Mouse (Mus musculus): ENCODE measurements around the gene Gmpr.
"Not testable (repeated sequence)": the region's sequence is repeated elsewhere in the genome, so short reads cannot be mapped to it uniquely, and the experiment has no call there.

The Gmpr gene

GRCm38 (mm10) chr13:45507274-45508229, at the start of gene Gmpr:
Gene Gmpr (plus strand): TSS chr13:45507444.
- DNase-seq (ENCODE audit: low read depth), result peak; percentile 30

- DNase-seq (ENCODE audit: low read depth), result no peak
Observed at GRCm38 (mm10) chr13:45457459-45457858, 49.8 kb upstream of the Gmpr start.

- no peak for DNase-seq (ENCODE audit: low read depth)
Observed at GRCm38 (mm10) chr13:45460177-45460576, 47.1 kb upstream of the Gmpr start.

- no peak for DNase-seq (ENCODE audit: low read depth)
Observed at GRCm38 (mm10) chr13:45461370-45461958, 45.8 kb upstream of the Gmpr start.

GRCm38 (mm10) chr13:45465616-45466015, 41.6 kb upstream of the Gmpr start:
- no peak for DNase-seq (ENCODE audit: low read depth)

- DNase-seq (ENCODE audit: low read depth), result no peak
Observed at GRCm38 (mm10) chr13:45466031-45466519, 41.2 kb upstream of the Gmpr start.

- no peak for DNase-seq (ENCODE audit: low read depth)
Observed at GRCm38 (mm10) chr13:45468751-45469150, 38.5 kb upstream of the Gmpr start.

- no peak for DNase-seq (ENCODE audit: low read depth)
Observed at GRCm38 (mm10) chr13:45469481-45470301, 37.6 kb upstream of the Gmpr start.

GRCm38 (mm10) chr13:45473311-45473710, 33.9 kb upstream of the Gmpr start:
- DNase-seq (ENCODE audit: low read depth), result no peak

GRCm38 (mm10) chr13:45475297-45475696, 31.9 kb upstream of the Gmpr start:
- no peak for DNase-seq (ENCODE audit: low read depth)

GRCm38 (mm10) chr13:45477183-45477582, 30.1 kb upstream of the Gmpr start:
- peak; percentile 83 for DNase-seq (ENCODE audit: low read depth)

GRCm38 (mm10) chr13:45479951-45480350, 27.3 kb upstream of the Gmpr start:
- no peak for DNase-seq (ENCODE audit: low read depth)

GRCm38 (mm10) chr13:45483215-45483614, 24.0 kb upstream of the Gmpr start:
- DNase-seq (ENCODE audit: low read depth), result no peak

- DNase-seq (ENCODE audit: low read depth), result not testable (repeated sequence)
Observed at GRCm38 (mm10) chr13:45483949-45484348, 23.3 kb upstream of the Gmpr start.

GRCm38 (mm10) chr13:45485602-45486001, 21.6 kb upstream of the Gmpr start:
- DNase-seq (ENCODE audit: low read depth), result no peak

- DNase-seq (ENCODE audit: low read depth), result no peak
Observed at GRCm38 (mm10) chr13:45486598-45486997, 20.6 kb upstream of the Gmpr start.

GRCm38 (mm10) chr13:45491991-45492732, 15.1 kb upstream of the Gmpr start:
- no peak for DNase-seq (ENCODE audit: low read depth)

- DNase-seq (ENCODE audit: low read depth), result peak; percentile 13
Observed at GRCm38 (mm10) chr13:45493846-45494245, 13.4 kb upstream of the Gmpr start.

- no peak for DNase-seq (ENCODE audit: low read depth)
Observed at GRCm38 (mm10) chr13:45498623-45499022, 8.6 kb upstream of the Gmpr start.

- no peak for DNase-seq (ENCODE audit: low read depth)
Observed at GRCm38 (mm10) chr13:45499391-45499790, 7.9 kb upstream of the Gmpr start.

- DNase-seq (ENCODE audit: low read depth), result no peak
Observed at GRCm38 (mm10) chr13:45499906-45500305, 7.3 kb upstream of the Gmpr start.

- no peak for DNase-seq (ENCODE audit: low read depth)
Observed at GRCm38 (mm10) chr13:45502791-45503190, 4.5 kb upstream of the Gmpr start.

Data from induced T-regulatory cell, adult 2 months (primary cell).